Mouse (Mus musculus) mature B cell (primary cell): ENCODE results near the gene Abo.

ENCODE experiments used
- in situ Hi-C: fragments of 300-500 bp; cut with MboI; formaldehyde crosslinking; loops from 2 replicates; pipeline ENCODE4 v1.14.3; 2019

Gene Abo

DNA sequence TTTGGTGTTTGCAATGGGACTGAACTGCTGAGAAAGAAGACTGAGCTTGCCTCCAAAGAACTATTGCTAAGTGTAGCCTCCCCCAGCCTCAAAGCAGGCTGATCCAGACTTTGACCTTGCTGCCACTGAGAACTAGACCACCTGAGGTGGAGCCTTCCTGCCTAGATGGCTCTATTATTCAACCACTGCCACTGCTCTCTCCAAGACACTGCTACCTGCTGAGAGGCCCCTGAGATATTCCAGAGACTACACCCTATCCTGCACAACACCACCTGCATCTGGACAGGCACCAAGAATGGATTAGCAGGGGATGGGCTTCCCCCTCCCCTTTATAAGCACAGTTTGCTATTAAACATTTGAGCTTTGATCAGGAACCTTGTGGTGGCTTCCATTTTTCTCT lies 13.8 kb upstream of the Abo start:
- in situ Hi-C loops: no loop called here

DNA sequence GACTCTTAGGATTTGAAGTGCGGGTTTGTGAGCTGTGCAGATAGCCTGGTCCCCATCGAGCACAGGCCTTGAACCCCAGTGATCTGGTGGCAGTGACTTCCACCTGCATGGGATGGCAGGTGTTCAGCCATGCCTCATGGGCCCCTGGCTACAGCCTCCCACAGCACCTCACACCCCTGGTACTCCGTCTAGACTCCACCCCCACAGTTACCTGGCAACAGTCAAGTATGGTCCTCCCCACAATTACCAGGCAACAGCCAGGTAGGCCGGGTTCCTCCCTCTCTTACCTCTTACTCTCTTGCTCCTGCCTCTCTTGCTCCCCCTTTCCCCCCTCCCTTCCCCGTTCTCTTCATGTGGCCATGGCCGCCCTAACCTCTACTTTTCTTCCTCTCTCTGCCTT lies 5.9 kb upstream of the Abo start:
- in situ Hi-C loops: no loop called here

GRCm38 (mm10) chr2:26862856-26863255 lies 1.9 kb downstream of the Abo start:
- in situ Hi-C loops: no loop called here

DNA sequence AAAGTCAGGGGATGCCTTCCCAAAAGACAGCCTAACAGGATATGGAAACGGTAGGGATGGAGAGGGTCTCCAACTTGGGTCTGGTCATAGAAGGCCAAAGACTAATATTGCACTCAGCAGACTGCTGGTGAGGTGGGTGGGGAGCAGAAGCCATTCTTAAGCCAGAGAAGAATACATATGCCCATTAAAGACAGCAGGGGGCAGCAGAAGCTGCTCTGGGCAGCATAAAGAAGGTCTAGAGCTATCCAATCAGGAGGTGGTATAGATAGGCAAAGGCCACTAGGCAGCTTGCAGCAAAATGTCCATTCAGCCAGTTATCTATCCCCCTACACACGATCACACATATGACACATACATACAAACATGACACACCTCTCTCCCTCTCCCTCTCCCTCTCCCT lies 17.1 kb downstream of the Abo start:
- in situ Hi-C loops: no loop called here

DNA sequence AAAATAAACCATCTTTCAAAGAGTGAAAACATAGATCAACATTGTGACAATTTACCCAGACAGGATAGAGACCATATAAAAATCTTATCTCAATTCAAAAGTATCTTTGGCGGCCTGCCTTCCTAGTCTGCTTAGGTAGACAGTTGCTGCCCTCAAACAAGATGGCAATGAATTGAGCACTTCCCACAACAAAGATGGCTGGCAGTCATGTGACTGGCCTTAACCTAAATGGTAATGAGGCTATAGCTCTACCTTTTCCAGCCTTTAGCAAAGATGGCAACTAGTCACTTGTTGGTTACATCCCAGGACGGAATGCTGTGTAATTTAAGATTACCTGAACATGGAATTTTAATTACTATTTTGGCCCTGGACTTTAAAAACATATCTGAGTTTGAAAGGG lies 32.3 kb downstream of the Abo start:
- in situ Hi-C loops: no loop called here

DNA sequence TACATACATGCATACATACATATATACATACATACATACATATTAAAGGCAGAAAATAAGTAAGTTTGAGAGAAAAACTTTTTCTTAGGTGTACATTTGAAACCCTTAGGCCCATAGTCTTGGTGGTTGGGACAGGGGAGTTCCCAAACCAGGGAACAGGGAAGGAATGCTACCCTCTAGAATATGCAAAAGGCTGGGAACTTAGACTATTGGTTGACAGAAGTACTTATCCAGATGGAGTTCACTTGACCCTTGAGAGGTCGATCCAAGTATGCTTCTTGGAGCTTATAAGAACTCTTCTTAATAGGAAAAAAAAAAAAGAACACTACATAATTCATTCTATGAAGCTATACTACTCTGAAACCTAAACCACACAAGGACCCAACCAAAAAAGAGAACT lies 36.7 kb downstream of the Abo start:
- in situ Hi-C loops: no loop called here

DNA sequence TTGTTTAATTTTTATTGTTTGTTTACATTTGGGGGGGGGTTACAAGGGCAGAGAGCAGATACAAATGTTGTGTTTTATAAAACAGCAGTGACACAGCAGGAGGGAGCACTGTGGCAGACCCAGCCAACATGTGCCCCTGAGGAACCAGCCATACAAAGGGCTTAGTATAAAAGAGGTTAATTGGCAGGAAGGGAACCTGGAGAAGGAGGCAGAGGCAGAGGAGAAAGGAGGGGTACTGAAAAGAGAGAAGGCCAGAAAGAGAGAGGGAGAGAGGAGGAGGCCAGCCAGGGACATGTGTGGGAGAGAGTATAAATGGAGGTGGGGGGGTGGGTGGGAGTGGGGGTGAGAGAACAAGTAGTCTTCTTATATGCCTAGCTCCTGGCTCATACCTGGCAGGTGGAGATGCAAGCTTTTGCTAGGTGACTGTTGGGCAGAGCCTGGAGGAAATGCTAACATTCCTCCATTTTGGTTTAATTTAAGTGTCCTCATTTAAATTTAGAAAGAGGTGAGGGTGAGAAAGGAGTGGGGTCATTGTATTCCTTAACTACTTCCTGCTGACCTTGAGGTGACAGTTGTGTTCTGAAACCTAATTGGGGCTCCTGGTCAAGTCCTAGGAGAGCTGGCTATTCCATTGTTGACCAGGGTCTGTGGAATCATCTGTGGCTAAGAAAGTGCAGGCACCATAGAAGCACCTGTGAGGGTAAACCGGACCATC lies 37.4 kb downstream of the Abo start:
- in situ Hi-C loops: no loop called here
